Mouse (Mus musculus): ENCODE data around the gene Natd1. TPM values are rescaled to one million over a fixed set of nuclear protein-coding genes. Genes with fewer than 3 reads are reported as not detected.

Gene Natd1
- 5.5 and 6.5 TPM in 2 replicates for polyA plus RNA-seq (2012; rRNA removed)

DNA sequence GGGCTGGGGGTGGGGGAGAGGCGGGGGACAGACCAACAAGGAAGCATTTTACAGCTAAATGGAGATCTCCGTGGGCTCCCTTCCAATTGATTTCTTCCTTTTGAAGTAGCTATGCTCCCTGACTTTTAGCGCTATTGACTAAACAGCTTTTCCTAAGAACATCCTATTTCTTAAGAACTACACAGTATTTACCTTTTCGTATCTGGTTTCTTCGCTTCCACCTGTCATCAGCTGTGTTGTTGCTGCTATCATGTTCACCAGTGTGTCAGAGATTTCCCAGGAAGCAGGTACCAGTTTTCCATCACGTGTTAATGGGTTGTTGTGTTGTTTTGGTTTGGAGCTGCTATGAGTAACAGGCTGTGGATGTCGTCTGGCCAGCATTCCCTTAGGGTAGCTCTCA lies at the start of gene Natd1:
TSS of gene Natd1 (minus strand) at position 260 of the 400 bp plus-strand sequence.

DNA sequence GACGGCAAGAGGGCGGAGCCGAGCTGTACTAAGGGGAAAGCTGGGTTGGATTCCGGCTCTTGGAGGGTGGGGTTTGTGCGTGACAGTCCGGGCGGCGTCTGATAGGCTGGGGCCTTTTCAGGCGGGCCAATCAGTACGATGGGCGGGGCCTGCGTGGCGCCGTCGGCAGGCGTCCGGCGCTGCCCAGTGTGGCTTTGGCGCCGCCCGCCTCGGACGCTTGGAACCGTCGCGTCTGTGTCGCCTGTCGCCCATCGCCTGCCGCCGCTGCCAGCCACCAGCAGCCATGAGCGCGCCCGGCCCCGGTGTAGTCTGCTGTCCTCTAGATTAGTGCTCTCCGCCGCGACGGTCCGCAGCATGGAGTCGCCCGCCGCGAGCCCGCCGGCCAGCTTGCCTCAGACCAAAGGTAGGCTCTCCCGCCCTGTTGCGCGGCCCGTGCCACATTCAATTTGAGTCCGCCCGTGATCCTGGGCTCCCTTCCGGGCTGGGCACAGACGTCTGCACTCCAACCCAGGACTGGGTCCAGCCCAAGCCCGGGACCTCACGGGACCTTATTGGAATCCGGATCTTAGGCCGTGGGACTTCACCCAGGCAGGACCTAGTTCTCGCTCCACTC lies 17.4 kb upstream of the Natd1 start, which contains the start of gene Map2k3:
TSS of gene Map2k3 (plus strand) at position 165 of the 613 bp plus-strand sequence.

DNA sequence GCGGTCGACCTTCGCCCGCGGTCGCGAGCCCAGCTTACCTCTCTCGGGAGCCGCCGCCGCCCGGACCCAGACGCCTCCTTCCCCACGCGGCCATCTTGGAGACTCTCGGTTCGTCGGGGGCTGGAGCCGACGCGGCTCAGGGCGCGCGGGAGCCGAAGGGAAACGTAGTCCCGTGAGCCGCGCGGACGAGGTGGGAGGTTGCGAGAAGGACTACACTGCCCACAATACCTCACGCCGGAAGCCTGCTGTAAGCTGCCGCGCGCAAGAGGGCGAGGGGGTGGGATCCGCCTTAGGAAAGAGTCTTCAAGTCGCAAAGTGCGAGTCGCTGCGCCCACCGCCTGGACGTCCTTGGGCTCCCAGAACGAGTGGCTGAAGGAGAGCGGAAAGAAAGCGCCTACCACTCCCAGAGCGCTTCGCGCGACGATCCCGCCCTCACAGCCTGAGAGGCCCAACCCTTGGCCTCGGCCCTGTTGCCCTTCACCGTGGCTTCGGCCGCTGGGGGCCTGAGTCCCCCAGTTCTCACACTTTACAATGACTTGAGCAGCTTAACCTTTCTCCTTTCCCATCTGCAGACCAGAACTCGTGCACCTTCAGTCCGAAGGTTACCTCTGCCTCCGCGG lies 35.8 kb downstream of the Natd1 start, which contains the start of gene Tmem11:
TSS of gene Tmem11 (minus strand) at position 598 of the 620 bp plus-strand sequence.

Other genes starting within 250 kb of the Natd1 start
- gene Llgl1, start 215.0 kb downstream of the Natd1 start, polyA plus RNA-seq (2012; rRNA removed): 7.8 and 8.8 TPM in 2 replicates
- 33.4 and 37.5 TPM in 2 replicates for gene Flii, start 187.5 kb downstream of the Natd1 start, polyA plus RNA-seq (2012; rRNA removed)
- 2.9 and 3.3 TPM in 2 replicates for gene Mief2, start 186.4 kb downstream of the Natd1 start, polyA plus RNA-seq (2012; rRNA removed)
- gene Top3a, start 137.4 kb downstream of the Natd1 start, polyA plus RNA-seq (2012; rRNA removed): 3.1 and 3.6 TPM in 2 replicates
- gene Smcr8, start 137.2 kb downstream of the Natd1 start, polyA plus RNA-seq (2012; rRNA removed): 4.2 TPM in 2 replicates
- gene Shmt1, start 103.0 kb downstream of the Natd1 start, polyA plus RNA-seq (2012; rRNA removed): 53.5 and 54.3 TPM in 2 replicates
- gene Dhrs7b, start 84.1 kb downstream of the Natd1 start, polyA plus RNA-seq (2012; rRNA removed): 8.3 and 10.9 TPM in 2 replicates
- 33.3 and 36.6 TPM in 2 replicates for gene Tmem11, start 35.5 kb downstream of the Natd1 start, polyA plus RNA-seq (2012; rRNA removed)
- gene Map2k3, start 17.3 kb upstream of the Natd1 start, polyA plus RNA-seq (2012; rRNA removed): 21.8 and 24.0 TPM in 2 replicates
- gene Kcnj12, start 107.8 kb upstream of the Natd1 start, polyA plus RNA-seq (2012; rRNA removed): 0.02 and 0.07 TPM in 2 replicates
- gene Tnfrsf13b, start 212.0 kb upstream of the Natd1 start, polyA plus RNA-seq (2012; rRNA removed): 7.4 and 8.0 TPM in 2 replicates